Comparison of ENCODE assay signal across 8 mouse cellular contexts in genomic region chr5:143656708-143657245, GRCm38 (mm10). TPM values are rescaled to one million over a fixed set of nuclear protein-coding genes. Genes with fewer than 3 reads are reported as not detected.
DNase-seq lines count a peak whose midpoint lies in the region; ATAC-seq and TF ChIP-seq lines count a peak whose summit lies in the region.

No protein-coding gene starts in this region.

- H3K27me3 ChIP-seq in embryonic facial prominence, embryonic 11.5 days (ENCODE audit: control insufficient read depth, insufficient read depth, low read length) = no peaks in the 10 kb centered on the region
- no peaks in the 10 kb centered on the region for H3K27me3 ChIP-seq in liver, embryonic 16.5 days (ENCODE audit: control insufficient read depth, insufficient read depth, low read depth, low read length)

- peaks cover 2% of the 10 kb centered on the region; the same call in 1 of the 2 replicates for H3K4me1 ChIP-seq in embryonic facial prominence, embryonic 11.5 days (ENCODE audit: control insufficient read depth, insufficient read depth, low read length)
- peaks cover 76% of the 10 kb centered on the region for H3K4me1 ChIP-seq in liver, embryonic 16.5 days (ENCODE audit: control insufficient read depth, low read depth, low read length)

- TF ChIP-seq CTCF in left cerebral cortex, adult 2 months (IDR thresholded peaks at IDR 0.05) = no peak

- H3K4me2 ChIP-seq in embryonic facial prominence, embryonic 11.5 days (ENCODE audit: low read depth, low read length) = no peak overlapping the region
- H3K4me2 ChIP-seq in liver, embryonic 16.5 days (ENCODE audit: low read depth, low read length) = no peak overlapping the region

- H3K4me3 ChIP-seq in left cerebral cortex, adult 2 months = no peak overlapping the region
- no peak overlapping the region for H3K4me3 ChIP-seq in embryonic facial prominence, embryonic 11.5 days (ENCODE audit: low read depth, low read length)
- H3K4me3 ChIP-seq in liver, embryonic 16.5 days (ENCODE audit: low read depth, low read length) = no peak overlapping the region

- 36% methylated on average over 2 of the region's 2 CpGs for WGBS in embryonic facial prominence, embryonic 11.5 days
- 82% methylated on average over 2 of the region's 2 CpGs for WGBS in liver, embryonic 16.5 days (ENCODE audit: insufficient replicate concordance)

- peak overlapping the region; percentile 19 for H3K27ac ChIP-seq in left cerebral cortex, adult 2 months
- peak overlapping the region; percentile 68 for H3K27ac ChIP-seq in embryonic facial prominence, embryonic 11.5 days (replicated peaks; ENCODE audit: low read depth, low read length)
- H3K27ac ChIP-seq in liver, embryonic 16.5 days (ENCODE audit: low read length) = peak overlapping the region; percentile 92

- intact Hi-C loops in left cerebral cortex, adult 2 months (cut with DNase I) = loop anchor here (2.0 kb wide), 1 partner anchor 34 kb away; no protein-coding TSS in a partner anchor

- ATAC-seq in CD4-positive, CD25-positive, alpha-beta regulatory T cell, adult 4 months = no peak
- peak; percentile 76 for ATAC-seq in embryonic facial prominence, embryonic 11.5 days (replicated peaks; ENCODE audit: insufficient number of reproducible peaks, low FRiP score, low TSS enrichment, low read depth)
- no peak for ATAC-seq in liver, embryonic 16.5 days (ENCODE audit: low read depth)

- no peaks in the 10 kb centered on the region for H3K36me3 ChIP-seq in embryonic facial prominence, embryonic 11.5 days (replicated peaks; ENCODE audit: control insufficient read depth, insufficient read depth, low read depth, low read length)
- no peaks in the 10 kb centered on the region for H3K36me3 ChIP-seq in liver, embryonic 16.5 days (ENCODE audit: control insufficient read depth, insufficient read depth)

- H3K9me3 ChIP-seq in embryonic facial prominence, embryonic 11.5 days (replicated peaks; ENCODE audit: control insufficient read depth, low read length) = no peaks in the 10 kb centered on the region
- no peaks in the 10 kb centered on the region for H3K9me3 ChIP-seq in liver, embryonic 16.5 days (replicated peaks; ENCODE audit: control insufficient read depth, low read length)

- no peak overlapping the region; the same call in 1 of the 2 replicates for H3K9ac ChIP-seq in embryonic facial prominence, embryonic 11.5 days (replicated peaks; ENCODE audit: low read length)
- peak overlapping the region; percentile 50 for H3K9ac ChIP-seq in liver, embryonic 16.5 days (ENCODE audit: low read depth, low read length)

- peak; percentile 25 for DNase-seq in CD4-positive, CD25-positive, alpha-beta regulatory T cell, adult 2 months (ENCODE audit: low read depth, low spot score)
- DNase-seq in left cerebral cortex, adult 2 months (ENCODE audit: extremely low spot score in 1 of 2, low spot score in 2 of 2) = peak in 1 of 2 experiments; percentile 20
- DNase-seq in left cerebral cortex, adult 11 months (ENCODE audit: low spot score) = no peak
- DNase-seq in embryonic facial prominence, embryonic 11.5 days (ENCODE audit: low spot score) = peak; percentile 87
- DNase-seq in urinary bladder, adult 2 months (ENCODE audit: low spot score) = no peak
- DNase-seq in retina, embryonic 14.5 days (ENCODE audit: low spot score) = no peak

RNA-seq across cellular contexts. Expression of gene Cyth3, which starts 34.5 kb away (rescaled TPM):
- 10 to 100 TPM; 40.6 to 59.7 TPM for polyA plus RNA-seq in CD4-positive, CD25-positive, alpha-beta regulatory T cell, adult 4 months (2017; shearing (Covaris generic))
- 10 to 100 TPM; 36.7 to 36.9 TPM for total RNA-seq in left cerebral cortex, adult 2 months (2021)
- 38.5 and 41.8 TPM in 2 replicates for polyA plus RNA-seq in embryonic facial prominence, embryonic 11.5 days (2014; fragmentation: Nextera tagmentation; extraction: Ambion mirVana)
- 34.7 and 35.9 TPM in 2 replicates for polyA plus RNA-seq in liver, embryonic 16.5 days (2015; fragmentation: Nextera tagmentation; extraction: Ambion mirVana)
- 43.7 and 45.6 TPM in 2 replicates for polyA plus RNA-seq in urinary bladder, adult 2 months (2012; rRNA removed)

Comparison
In these comparisons a context has a peak if more than half of its experiments do, and no peak if none do; other contexts are left out.
1. DNase-seq: peak in CD4-positive, CD25-positive, alpha-beta regulatory T cell, adult 2 months (single experiment) and embryonic facial prominence, embryonic 11.5 days (single experiment); none in left cerebral cortex, adult 11 months (single experiment), urinary bladder, adult 2 months (single experiment) and retina, embryonic 14.5 days (single experiment).
2. H3K27ac ChIP-seq: peak in every context shown above with its lines; median percentile 92 in liver, embryonic 16.5 days; 68 in embryonic facial prominence, embryonic 11.5 days; 19 in left cerebral cortex, adult 2 months.